Mouse (Mus musculus) c-Kit-positive CD71-positive TER-119-negative erythroid progenitor cells, embryonic 14.5 days (primary cell): ENCODE results near the gene Stil.
A peak's percentile ranks its signal among the peaks of the same experiment; 100 is the strongest.
"Not testable (repeated sequence)": the region's sequence is repeated elsewhere in the genome, so short reads cannot be mapped to it uniquely, and the experiment has no call there.

Experiments used
- DNase-seq: peaks from one replicate; pipeline ENCODE4 v3.0.0-alpha.2; 2013; ENCODE audit warnings: low read depth

Stil gene

DNA sequence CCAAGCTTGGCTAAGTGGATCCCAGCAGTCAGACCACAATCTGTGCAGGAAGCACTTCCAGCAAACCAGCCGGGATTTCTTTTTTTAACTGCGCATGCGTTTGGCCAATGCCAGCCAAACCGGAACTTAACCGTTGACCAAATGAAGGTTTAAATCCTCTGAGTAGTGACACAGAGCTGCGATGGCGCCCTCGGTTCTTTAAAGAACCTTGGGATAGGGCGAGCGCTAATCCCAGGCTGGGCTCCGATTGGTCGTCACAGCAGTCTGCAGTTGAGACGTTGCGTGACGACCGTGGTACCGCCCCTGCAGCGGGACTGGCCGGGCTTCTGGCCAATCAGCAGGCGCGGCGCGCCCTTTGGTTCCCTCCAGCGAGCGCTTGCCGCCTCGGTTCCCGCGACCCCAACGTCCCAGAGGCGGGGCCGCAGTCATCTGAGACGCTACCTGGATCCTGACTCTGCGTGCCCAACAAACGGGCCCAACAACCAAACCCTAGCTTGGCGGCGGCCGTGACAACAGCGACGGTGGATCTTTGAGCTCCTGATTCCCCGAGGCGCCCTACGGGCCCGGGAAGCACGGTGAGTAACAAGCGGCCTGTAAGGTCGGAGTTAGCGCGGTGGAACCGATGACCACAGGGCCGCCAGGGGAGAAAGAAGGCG is at the start of gene Stil:
TSS of gene Stil (plus strand) at position 387 of the 656 bp plus-strand sequence.
- peak; percentile 94 for DNase-seq

GRCm38 (mm10) chr4:114953172-114953571 is 46.8 kb upstream of the Stil start:
- DNase-seq: no peak

DNA sequence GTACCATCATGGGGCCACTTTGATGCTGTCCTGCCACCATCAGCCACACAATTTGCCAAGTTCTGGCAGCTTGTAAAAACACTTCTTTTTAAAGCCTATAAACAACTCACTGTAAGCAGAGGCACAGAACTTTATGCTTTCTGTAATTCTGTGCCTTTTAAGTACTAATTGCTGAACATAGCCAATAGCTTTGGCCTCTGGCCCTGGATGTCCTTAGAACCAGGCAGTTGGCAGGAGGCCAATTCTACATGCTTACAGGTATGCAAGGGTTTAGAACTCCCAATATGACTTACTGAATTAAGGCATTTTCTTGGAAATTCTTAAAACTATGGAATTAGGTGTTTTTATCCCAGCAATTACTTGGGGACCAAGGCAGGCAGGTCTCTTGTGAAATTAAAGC is 42.6 kb upstream of the Stil start:
- DNase-seq: no peak

- DNase-seq: no peak
These were observed 41.7 kb upstream of the Stil start for GRCm38 (mm10) chr4:114958231-114958630.

GRCm38 (mm10) chr4:114958786-114959185 is 41.2 kb upstream of the Stil start:
- DNase-seq: no peak

- no peak for DNase-seq
These were observed 40.4 kb upstream of the Stil start for GRCm38 (mm10) chr4:114959533-114959932.

GRCm38 (mm10) chr4:114960881-114961280 is 39.1 kb upstream of the Stil start:
- not testable (repeated sequence) for DNase-seq

DNA sequence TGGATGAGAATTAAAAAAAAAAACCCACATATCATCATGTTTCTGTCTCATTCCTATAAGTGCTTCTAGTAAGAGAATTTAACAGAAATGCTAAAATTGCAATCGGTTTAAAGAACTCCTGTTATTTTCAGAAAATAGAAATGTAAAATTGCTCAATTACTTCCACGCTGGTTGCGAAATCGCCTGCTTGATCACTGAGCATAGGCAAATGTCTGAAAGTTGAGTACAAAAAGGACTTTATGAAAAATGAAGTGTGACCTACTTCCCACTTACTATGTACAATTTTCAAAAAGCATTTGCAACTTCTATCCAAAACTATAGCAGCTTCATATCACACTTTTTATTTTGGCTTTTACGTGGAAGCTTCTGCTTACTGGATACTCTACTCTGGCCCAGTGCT is 29.2 kb upstream of the Stil start:
- DNase-seq: no peak

GRCm38 (mm10) chr4:114973229-114973740 is 26.7 kb upstream of the Stil start:
- DNase-seq: no peak

GRCm38 (mm10) chr4:114982619-114983018 is 17.3 kb upstream of the Stil start:
- no peak for DNase-seq

GRCm38 (mm10) chr4:114983020-114983419 is 16.9 kb upstream of the Stil start:
- DNase-seq: no peak

- DNase-seq: no peak
These were observed 13.8 kb upstream of the Stil start for GRCm38 (mm10) chr4:114986211-114986590.

GRCm38 (mm10) chr4:114986591-114987432 is 13.1 kb upstream of the Stil start, which contains the start of gene Cmpk1:
TSS of gene Cmpk1 (minus strand) at chr4:114987241.
- DNase-seq: peak; percentile 56

- DNase-seq: no peak
These were observed 5.7 kb upstream of the Stil start for GRCm38 (mm10) chr4:114994218-114994617.

DNA sequence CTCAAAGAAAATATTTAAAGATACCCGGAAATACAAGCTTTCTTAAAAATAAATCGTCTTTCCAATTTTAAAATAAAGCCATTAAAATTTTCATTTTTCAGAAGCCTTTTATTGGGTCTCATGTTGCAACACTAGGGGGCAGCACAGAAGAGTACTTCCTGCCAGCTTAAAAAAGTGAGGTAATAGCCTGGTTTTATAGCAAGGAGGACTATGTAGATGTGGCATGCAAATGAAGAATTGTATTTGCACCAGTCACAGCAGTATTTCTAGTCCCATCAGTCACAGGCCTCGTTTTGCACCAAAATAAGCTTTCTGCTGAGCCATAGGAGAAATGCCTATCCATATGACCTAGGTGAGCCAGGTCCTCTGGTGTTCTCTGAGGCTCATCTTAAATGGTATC is 2.9 kb upstream of the Stil start:
- peak; percentile 63 for DNase-seq

GRCm38 (mm10) chr4:114999445-114999772 is 550 bp upstream of the Stil start:
- DNase-seq: no peak

DNA sequence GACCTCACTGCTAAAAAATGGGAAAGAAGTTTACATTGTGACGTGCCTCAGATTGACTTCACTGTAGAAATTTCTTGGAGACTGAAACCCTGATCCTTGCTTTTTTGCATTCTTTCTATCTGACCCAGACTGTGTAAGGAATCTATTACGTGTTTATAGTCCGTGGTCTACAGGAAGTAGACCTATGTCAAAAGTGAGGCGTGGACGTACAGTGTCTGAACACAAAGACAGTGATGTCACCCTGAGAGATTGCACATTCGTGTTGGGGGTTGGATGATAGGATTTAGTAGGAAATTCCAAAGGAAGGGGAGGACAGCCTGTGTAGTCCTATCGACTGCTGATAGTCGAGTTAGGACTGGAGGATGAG is 453 bp downstream of the Stil start:
- peak; percentile 45 for DNase-seq

DNA sequence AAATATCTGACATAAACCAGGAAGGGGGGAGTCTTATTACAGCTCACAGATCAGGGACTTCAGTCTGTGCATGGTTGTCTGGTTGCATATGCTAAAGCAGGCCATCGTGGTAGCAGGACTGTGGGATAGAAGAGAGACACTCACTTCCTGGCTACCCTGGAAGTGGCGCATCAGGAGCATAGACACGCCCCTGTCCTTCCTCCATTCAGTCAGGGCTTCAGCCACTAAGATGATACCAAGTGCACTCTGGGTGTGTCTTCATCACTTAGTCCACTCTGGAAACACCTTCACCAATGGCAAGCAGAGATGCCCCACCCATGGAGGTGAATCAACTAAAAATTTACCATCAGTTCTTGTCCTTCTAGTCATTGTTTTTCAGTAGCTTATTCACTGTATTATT is 14.3 kb downstream of the Stil start:
- DNase-seq: no peak

DNA sequence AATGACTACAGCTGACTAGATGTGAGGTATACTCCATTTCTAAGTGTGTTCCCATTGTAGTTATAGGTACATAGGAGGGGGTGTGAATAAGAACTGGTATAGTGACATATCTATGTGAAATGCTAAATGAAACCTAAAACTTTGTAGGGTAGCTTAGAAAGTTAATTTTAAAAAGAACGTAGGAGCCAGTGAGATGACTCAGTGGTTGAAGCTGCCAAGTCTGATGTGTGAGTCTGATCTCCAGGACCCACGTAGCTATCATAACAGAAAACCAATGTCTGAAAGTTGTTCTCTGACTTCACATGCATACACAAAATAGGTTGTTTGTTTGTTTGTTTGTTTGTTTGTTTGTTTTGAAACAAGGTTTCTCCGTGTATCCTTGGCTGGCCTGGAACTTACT is 20.0 kb downstream of the Stil start:
- DNase-seq: no peak

DNA sequence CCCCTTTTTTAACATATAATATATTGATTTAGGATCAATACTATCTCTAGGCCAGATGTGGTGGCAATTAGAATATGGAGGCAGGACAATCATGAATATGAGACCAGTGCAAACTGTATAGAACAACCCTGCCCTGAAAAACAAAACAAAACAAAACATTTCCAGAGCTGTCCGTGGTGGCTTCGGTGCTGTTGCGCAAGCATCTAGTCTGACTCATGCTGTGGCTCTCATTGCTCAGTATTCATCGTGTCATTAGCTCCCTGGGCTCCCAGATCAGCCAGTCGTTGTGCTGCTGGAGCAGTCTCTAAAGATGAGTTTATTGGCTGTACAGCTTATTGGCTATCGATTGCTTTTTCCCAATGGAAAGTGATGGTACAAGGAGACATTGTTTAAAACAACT is 35.1 kb downstream of the Stil start:
- no peak for DNase-seq

DNA sequence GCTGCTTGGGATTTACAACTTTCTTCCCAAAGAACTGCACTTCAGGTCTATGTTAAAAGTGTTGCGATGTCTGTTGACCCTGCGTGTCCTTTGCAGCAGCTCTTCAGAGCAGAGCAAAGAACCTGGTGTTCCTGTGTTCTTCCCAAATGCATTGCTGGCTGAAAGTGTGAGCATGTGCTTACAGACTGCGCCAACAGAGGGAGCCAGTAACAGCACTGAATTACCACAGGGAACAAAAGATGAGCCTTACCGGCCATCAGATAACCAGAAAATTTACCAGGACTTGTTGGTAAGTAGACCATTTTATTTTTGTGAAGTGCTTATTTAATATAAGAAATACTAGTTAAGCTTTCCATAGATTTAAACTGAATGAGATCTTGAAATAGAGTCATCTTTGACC is 38.3 kb downstream of the Stil start:
- DNase-seq: no peak

GRCm38 (mm10) chr4:115045621-115046020 is 45.7 kb downstream of the Stil start:
- no peak for DNase-seq

DNA sequence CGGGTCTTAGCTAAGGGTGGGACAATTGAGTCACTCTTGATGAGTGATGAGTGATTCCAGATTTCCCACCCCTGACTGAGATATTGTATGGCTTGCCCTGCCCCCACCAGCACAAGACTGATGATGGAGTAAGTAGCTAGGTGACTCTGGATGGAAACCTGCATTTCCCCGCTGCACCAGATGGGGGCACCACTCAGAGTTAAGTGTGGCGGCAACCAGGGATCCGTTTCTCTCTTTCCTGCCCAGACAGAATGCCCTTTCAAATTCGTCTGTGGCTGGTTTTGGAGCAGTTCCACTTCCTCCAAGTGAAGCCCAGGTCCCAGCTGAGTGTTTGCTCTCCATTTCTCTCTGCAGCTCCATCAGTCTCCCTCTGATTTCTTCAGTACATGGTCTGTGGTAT is 47.8 kb downstream of the Stil start:
- DNase-seq: peak; percentile 91

GRCm38 (mm10) chr4:115048190-115048589 is 48.2 kb downstream of the Stil start:
- no peak for DNase-seq
